ENCODE assay signal across 17 mouse cellular contexts in the genomic region with DNA sequence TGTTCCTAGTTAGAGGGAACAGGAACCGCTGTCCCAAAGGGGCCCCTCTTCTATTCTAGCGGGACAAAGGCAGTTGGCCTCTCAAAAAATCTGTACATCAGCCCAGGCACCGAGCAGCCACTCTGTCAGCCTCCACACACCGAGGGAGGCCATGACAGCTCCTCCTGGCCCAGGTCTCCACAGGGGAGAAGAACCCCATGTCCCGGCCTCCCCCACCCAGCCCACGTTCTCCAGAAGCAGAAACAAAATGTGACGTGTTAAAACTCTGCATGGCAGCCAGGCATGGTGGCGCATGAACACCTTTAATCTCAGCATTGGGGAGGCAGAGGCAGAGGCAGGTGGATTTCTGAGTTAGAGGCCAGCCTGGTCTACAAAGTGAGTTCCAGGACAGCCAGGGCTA. TPM values are rescaled to one million over a fixed set of nuclear protein-coding genes. Genes with fewer than 3 reads are reported as not detected.
DNase-seq lines count a peak whose midpoint lies in the region; ATAC-seq and TF ChIP-seq lines count a peak whose summit lies in the region.
"Had no signal": no experiment of that assay in that cellular context is flagged by ENCODE, and none has a peak within 500 bp of the region (broad histone marks: within the 10 kb centered on the region; RNA-seq: fewer than 3 reads in every experiment).

No protein-coding gene starts in this region.

- no peak for TF ChIP-seq EP300 in lung, postnatal 0 days (IDR thresholded peaks at IDR 0.05)

- no peaks in the 10 kb centered on the region for H3K27me3 ChIP-seq in heart, embryonic 15.5 days
- no peaks in the 10 kb centered on the region for H3K27me3 ChIP-seq in lung, postnatal 0 days (replicated peaks; ENCODE audit: insufficient read depth, low read length)
- H3K27me3 ChIP-seq: embryonic facial prominence, embryonic 13.5 days; megakaryocyte, embryonic 14.5 days; midbrain, embryonic 15.5 days had no signal

- no peak overlapping the region for H3K4me2 ChIP-seq in heart, embryonic 15.5 days
- no peak overlapping the region for H3K4me2 ChIP-seq in lung, postnatal 0 days (replicated peaks; ENCODE audit: low read depth, low read length)
- H3K4me2 ChIP-seq: embryonic facial prominence, embryonic 13.5 days; lung, embryonic 14.5 days; midbrain, embryonic 15.5 days had no signal

- intact Hi-C loops in heart, postnatal 25 days (cut with DNase I) = no loop called here

- H3K36me3 ChIP-seq in heart, embryonic 15.5 days = no peaks in the 10 kb centered on the region
- no peaks in the 10 kb centered on the region for H3K36me3 ChIP-seq in lung, postnatal 0 days (ENCODE audit: insufficient read depth, low read length)
- H3K36me3 ChIP-seq: embryonic facial prominence, embryonic 13.5 days; midbrain, embryonic 15.5 days had no signal

- no peak for ATAC-seq in CD4-positive, CD25-positive, alpha-beta regulatory T cell, adult 4 months
- ATAC-seq in heart, embryonic 15.5 days (replicated peaks; ENCODE audit: insufficient number of reproducible peaks, insufficient read depth, low FRiP score, low read depth) = no peak
- no peak for ATAC-seq in lung, postnatal 0 days
- ATAC-seq: midbrain, embryonic 15.5 days had no signal

- no peaks in the 10 kb centered on the region for H3K9me3 ChIP-seq in heart, embryonic 15.5 days (replicated peaks)
- no peaks in the 10 kb centered on the region for H3K9me3 ChIP-seq in lung, postnatal 0 days (ENCODE audit: low read length)
- H3K9me3 ChIP-seq: embryonic facial prominence, embryonic 13.5 days; megakaryocyte, embryonic 14.5 days; midbrain, embryonic 15.5 days had no signal

- H3K4me3 ChIP-seq in heart, embryonic 15.5 days = no peak overlapping the region
- H3K4me3 ChIP-seq in lung, postnatal 0 days (ENCODE audit: low read depth, low read length) = no peak overlapping the region
- H3K4me3 ChIP-seq: embryonic facial prominence, embryonic 13.5 days; megakaryocyte, embryonic 14.5 days; midbrain, embryonic 15.5 days had no signal

- no peak for TF ChIP-seq CTCF in lung, postnatal 0 days (IDR thresholded peaks at IDR 0.05)

- no peak overlapping the region for H3K9ac ChIP-seq in heart, embryonic 15.5 days
- H3K9ac ChIP-seq in lung, postnatal 0 days (replicated peaks; ENCODE audit: low read depth) = no peak overlapping the region
- H3K9ac ChIP-seq: embryonic facial prominence, embryonic 13.5 days; lung, embryonic 14.5 days; midbrain, embryonic 15.5 days had no signal

- peaks cover 34% of the 10 kb centered on the region for H3K4me1 ChIP-seq in heart, embryonic 15.5 days (replicated peaks)
- H3K4me1 ChIP-seq in lung, postnatal 0 days (ENCODE audit: insufficient read depth, low read depth, low read length) = peaks cover 9% of the 10 kb centered on the region; the same call in 1 of the 2 replicates

- peak; percentile 59 for DNase-seq in CD4-positive, CD25-positive, alpha-beta regulatory T cell, adult 2 months (ENCODE audit: low read depth, low spot score)
- DNase-seq in heart, postnatal 25 days (ENCODE audit: low spot score) = no peak
- no peak for DNase-seq in lung, postnatal 0 days (ENCODE audit: low spot score)
- DNase-seq in lung, postnatal 10 days = no peak
- no peak for DNase-seq in right cerebral cortex, postnatal 4 days
- no peak for DNase-seq in frontal cortex, postnatal 14 days (ENCODE audit: low spot score in 2 of 2)
- DNase-seq: adrenal gland, postnatal 10 days; cerebellum, adult 2 months; gastrocnemius, postnatal 25 days; kidney, adult 8-10 months; lung, embryonic 14.5 days; retina, postnatal 1 day had no signal

- H3K27ac ChIP-seq in heart, embryonic 15.5 days = peak overlapping the region; percentile 57
- peak overlapping the region; percentile 66; the same call in 1 of the 2 replicates for H3K27ac ChIP-seq in lung, postnatal 0 days (ENCODE audit: low read length)
- H3K27ac ChIP-seq: midbrain, embryonic 15.5 days had no signal

- WGBS in heart, embryonic 15.5 days = 70% methylated on average over 8 of the region's 8 CpGs
- WGBS in lung, postnatal 0 days = 69% methylated on average over 8 of the region's 8 CpGs

RNA-seq across cellular contexts. Expression of a gene that starts 51.5 kb away (rescaled TPM):
- 10 to 100 TPM; 27.1 to 28.7 TPM for polyA plus RNA-seq in CD4-positive, CD25-positive, alpha-beta regulatory T cell, adult 4 months (2017; shearing (Covaris generic))
- polyA plus RNA-seq in heart, embryonic 15.5 days (2015; fragmentation: Nextera tagmentation; extraction: Ambion mirVana) = 12.0 and 12.7 TPM in 2 replicates
- 10 to 100 TPM; 45.5 to 46.7 TPM for total RNA-seq in heart, postnatal 25 days (2021)
- 8.9 and 9.6 TPM in 2 replicates for polyA plus RNA-seq in lung, postnatal 0 days (2015; fragmentation: Nextera tagmentation; extraction: Ambion mirVana)
